Mouse (Mus musculus) intestine, embryonic 16.5 days (tissue): ENCODE data around the gene Ttc23. TPM values are rescaled to one million over a fixed set of nuclear protein-coding genes. Genes with fewer than 3 reads are reported as not detected.

Experiments
- ATAC-seq: fragments of 200-750 bp; cut with Nextera tagmentation; 2 replicates; pipeline ENCODE4 v1.8.0; 2017; ENCODE audit warnings: moderate TSS enrichment, moderate library complexity
- H3K27ac ChIP-seq: fragments of 300-500 bp; sonication (generic); 2 replicates; pipeline ENCODE4 v1.5.1; 2014; ENCODE audit warnings: mild to moderate bottlenecking, low read length
- H3K27me3 ChIP-seq: fragments of 300-500 bp; sonication (generic); replicated peaks from 2 replicates; pipeline ENCODE4 v1.6.1; 2014; ENCODE audit warnings: low read length, control low read depth, mixed read lengths; ENCODE audit not compliant: control insufficient read depth, insufficient read depth
- H3K36me3 ChIP-seq: fragments of 300-500 bp; sonication (generic); 2 replicates; pipeline ENCODE4 v1.6.1; 2014; ENCODE audit warnings: low read length, control low read depth; ENCODE audit not compliant: control insufficient read depth, insufficient read depth
- H3K4me1 ChIP-seq: fragments of 300-500 bp; sonication (generic); 2 replicates; pipeline ENCODE4 v1.6.1; 2014; ENCODE audit warnings: low read length, control low read depth, mixed read lengths; ENCODE audit not compliant: control insufficient read depth, insufficient read depth
- H3K4me2 ChIP-seq: fragments of 300-500 bp; sonication (generic); 2 replicates; pipeline ENCODE4 v1.6.1; 2014; ENCODE audit warnings: low read depth, low read length, control low read depth
- H3K4me3 ChIP-seq: fragments of 300-500 bp; sonication (generic); 2 replicates; pipeline ENCODE4 v1.5.1; 2014; ENCODE audit warnings: mild to moderate bottlenecking, low read length
- H3K9ac ChIP-seq: fragments of 300-500 bp; sonication (generic); 2 replicates; pipeline ENCODE4 v1.6.1; 2014; ENCODE audit warnings: low read depth, low read length
- H3K9me3 ChIP-seq: fragments of 300-500 bp; sonication (generic); 2 replicates; pipeline ENCODE4 v1.6.1; 2016; ENCODE audit warnings: low read length, control low read depth; ENCODE audit not compliant: control insufficient read depth
- WGBS: fragments of 180-500 bp; shearing (Covaris S2); extraction: QIAGEN DNeasy Blood & Tissue Kit; methylation state at CpG from one replicate; pipeline ENCODE4 v1.1.7; 2014; 5-methylcytosine and 5-hydroxymethylcytosine counted together
- polyA plus RNA-seq: library from polyadenylated mRNA; unstranded; fragments of >200 nt; fragmentation: Nextera tagmentation; extraction: Ambion mirVana; gene quantifications from 2 replicates; pipeline ENCODE4 v1.2.1, GENCODE M21; 2015

The Ttc23 gene
- polyA plus RNA-seq, 1 experiment from 2014 or later: 18.2 TPM

DNA sequence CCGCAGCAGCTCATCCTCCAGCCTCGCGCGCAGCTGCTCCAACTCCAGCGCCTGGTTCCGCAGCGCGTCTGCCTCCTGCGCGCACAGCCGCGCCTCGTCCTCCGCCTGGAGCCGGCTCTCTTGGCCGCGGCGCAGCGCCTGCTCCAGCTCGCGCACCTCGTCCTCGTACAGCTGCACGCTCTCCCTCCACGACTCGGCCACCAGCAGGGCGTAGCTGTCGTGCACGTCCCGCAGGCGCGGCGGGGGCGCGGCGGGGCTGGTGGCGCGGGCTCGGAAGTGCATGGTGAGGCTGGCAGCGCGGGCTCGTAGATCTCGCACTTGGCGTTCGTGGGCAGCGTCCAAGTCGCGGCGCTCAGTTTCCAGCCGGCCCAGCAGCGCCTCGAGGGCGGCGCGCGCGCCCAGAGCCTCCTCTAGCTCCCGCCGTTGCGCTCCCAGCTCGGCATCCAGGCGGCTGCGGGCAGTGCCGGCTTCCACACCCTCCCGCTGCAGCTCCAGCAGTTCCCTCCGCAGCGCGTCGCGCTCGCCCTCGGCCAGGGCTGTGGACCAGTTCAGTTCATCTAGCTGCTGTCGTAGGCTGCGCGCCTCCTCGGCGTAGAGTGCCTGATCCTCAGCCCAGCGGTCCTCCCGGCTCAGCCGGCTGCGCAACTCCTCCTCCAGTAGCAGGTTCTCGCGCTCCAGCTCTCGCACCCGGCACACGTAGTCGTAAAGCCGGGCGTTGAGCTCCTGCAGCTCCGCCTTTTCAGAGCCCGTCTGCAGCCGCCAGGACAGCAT, 111.8 kb downstream of the Ttc23 start:
- Histone ChIP-seq H3K27ac (peak overlapping the region; percentile 57), H3K4me2 (peak overlapping the region; percentile 100), H3K36me3 (no peaks in the 10 kb centered on the region), H3K4me1 (peaks cover 10% of the 10 kb centered on the region), H3K9me3 (no peaks in the 10 kb centered on the region), H3K9ac (peak overlapping the region; percentile 67), H3K4me3 (peak overlapping the region; percentile 64), H3K27me3 (peaks cover 11% of the 10 kb centered on the region)
- ATAC-seq: peak; percentile 85
- under 1% methylated on average over 92 of the region's 92 CpGs for WGBS

GRCm38 (mm10) chr7:67759629-67759995, 112.4 kb downstream of the Ttc23 start, which contains the start of gene Synm:
TSS of gene Synm (minus strand) at chr7:67759742.
- WGBS: under 1% methylated on average over 37 of the region's 37 CpGs
- peaks cover 11% of the 10 kb centered on the region for H3K27me3 ChIP-seq
- H3K9me3 ChIP-seq: no peaks in the 10 kb centered on the region
- peak within 1 kb of the TSS; percentile 67 for H3K9ac ChIP-seq
- peak; percentile 93 for ATAC-seq
- peaks cover 10% of the 10 kb centered on the region for H3K4me1 ChIP-seq
- H3K4me3 ChIP-seq: peak within 1 kb of the TSS; percentile 64
- peak within 1 kb of the TSS; percentile 100 for H3K4me2 ChIP-seq
- peak within 1 kb of the TSS; percentile 57 for H3K27ac ChIP-seq
- H3K36me3 ChIP-seq: no peaks in the 10 kb centered on the region

DNA sequence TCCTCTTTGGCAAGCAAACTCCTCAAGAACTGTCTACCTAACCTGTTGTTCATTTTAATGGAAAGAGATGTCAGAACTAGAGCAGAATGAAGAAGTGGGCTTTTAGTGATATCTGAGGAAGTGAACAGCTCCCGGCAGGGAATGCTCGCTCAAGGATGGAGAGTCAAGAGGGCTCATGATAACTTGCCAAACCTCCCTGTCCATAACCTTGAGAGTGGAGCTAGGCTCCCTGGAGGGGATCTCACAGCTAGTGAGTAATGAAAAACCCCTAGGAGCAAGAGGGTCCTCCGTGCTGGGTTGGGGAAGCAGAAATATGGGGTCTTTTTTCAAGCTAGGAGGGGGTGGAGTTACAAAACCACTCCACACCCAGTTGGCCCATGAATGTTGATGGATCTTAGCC, 116.4 kb downstream of the Ttc23 start:
- H3K9ac ChIP-seq: no peak overlapping the region
- no peak overlapping the region for H3K4me3 ChIP-seq
- H3K36me3 ChIP-seq: no peaks in the 10 kb centered on the region
- H3K27ac ChIP-seq: no peak overlapping the region
- H3K4me1 ChIP-seq: peaks cover 7% of the 10 kb centered on the region
- no peaks in the 10 kb centered on the region for H3K9me3 ChIP-seq
- no peak for ATAC-seq
- 63% methylated on average over 3 of the region's 3 CpGs for WGBS
- no peak overlapping the region for H3K4me2 ChIP-seq
- peaks cover 8% of the 10 kb centered on the region for H3K27me3 ChIP-seq

DNA sequence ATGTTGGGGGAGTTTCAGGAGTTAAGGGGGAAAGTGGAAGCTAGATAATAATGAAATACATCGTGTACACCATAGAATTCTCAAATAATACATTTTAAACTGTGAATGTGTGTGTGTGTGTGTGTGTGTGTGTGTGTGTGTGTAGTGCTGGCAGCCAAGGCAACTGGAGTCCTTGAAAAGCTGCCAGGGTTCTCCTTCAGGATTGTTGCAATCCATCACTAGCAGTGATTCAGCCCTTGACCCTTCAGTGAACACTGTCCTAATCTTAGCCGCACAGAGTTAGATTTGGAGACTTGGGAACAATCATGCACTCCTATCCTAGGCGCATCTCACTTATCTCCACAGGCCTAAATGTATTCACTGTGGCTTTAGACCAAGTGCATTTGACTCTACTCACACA, 120.9 kb downstream of the Ttc23 start:
- Histone ChIP-seq H3K4me1 (no peaks in the 10 kb centered on the region), H3K27me3 (no peaks in the 10 kb centered on the region), H3K36me3 (no peaks in the 10 kb centered on the region), H3K4me2 (no peak overlapping the region), H3K27ac (no peak overlapping the region), H3K9ac (no peak overlapping the region), H3K9me3 (no peaks in the 10 kb centered on the region), H3K4me3 (no peak overlapping the region)
- no peak for ATAC-seq
- WGBS: 70% methylated on average over 3 of the region's 3 CpGs

DNA sequence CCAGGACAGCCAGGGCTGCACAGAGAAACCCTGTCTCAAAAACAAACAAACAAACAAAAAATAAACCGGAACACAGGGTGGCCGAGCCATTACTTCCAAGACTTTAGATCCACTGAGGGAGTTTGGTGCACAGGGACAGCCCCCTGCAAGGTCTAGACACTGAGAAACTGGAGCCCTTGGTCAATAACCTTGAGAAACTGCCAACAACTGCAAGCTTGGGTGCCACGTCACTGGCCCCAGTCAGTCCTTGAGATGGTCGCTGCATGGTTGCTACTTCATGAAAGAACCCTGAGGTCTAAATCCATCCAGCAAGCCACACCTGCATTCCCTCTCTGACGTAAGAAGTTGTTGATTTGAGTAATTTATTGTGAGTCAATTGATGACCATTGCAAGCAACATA, 122.3 kb downstream of the Ttc23 start:
- no peak overlapping the region for H3K9ac ChIP-seq
- no peaks in the 10 kb centered on the region for H3K27me3 ChIP-seq
- WGBS: 88% methylated on average over 5 of the region's 5 CpGs
- no peaks in the 10 kb centered on the region for H3K4me1 ChIP-seq
- H3K4me2 ChIP-seq: no peak overlapping the region
- no peak overlapping the region for H3K27ac ChIP-seq
- no peaks in the 10 kb centered on the region for H3K9me3 ChIP-seq
- no peak for ATAC-seq
- no peak overlapping the region for H3K4me3 ChIP-seq
- H3K36me3 ChIP-seq: no peaks in the 10 kb centered on the region

- H3K27ac ChIP-seq: no peak overlapping the region
- no peak overlapping the region for H3K9ac ChIP-seq
- no peaks in the 10 kb centered on the region for H3K9me3 ChIP-seq
- H3K36me3 ChIP-seq: no peaks in the 10 kb centered on the region
- no peak overlapping the region for H3K4me3 ChIP-seq
- no peaks in the 10 kb centered on the region for H3K27me3 ChIP-seq
- no peak for ATAC-seq
- H3K4me2 ChIP-seq: no peak overlapping the region
- H3K4me1 ChIP-seq: peaks cover 5% of the 10 kb centered on the region; the same call in 1 of the 2 replicates
- 85% methylated on average over 9 of the region's 9 CpGs for WGBS
Measured at GRCm38 (mm10) chr7:67772231-67772630, 125.0 kb downstream of the Ttc23 start.

DNA sequence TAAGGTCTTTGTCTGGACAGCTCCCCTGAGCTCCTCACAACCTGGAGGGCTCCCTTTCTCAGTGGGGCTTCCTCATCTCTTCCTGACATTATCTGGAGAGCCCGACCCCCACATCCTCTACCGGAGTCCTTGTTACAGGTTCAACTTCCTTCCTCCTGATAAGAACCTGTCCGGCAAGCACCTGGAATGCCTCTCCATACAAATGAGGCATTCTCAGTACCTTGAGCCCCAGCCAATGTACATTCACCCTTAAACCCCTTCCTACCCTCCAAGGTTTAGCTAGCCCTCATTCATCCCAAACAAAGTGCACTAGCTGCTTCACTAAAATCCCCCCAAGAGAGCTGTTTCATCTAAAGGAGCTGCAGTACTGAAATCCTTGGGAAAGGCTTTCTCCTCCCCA, 128.4 kb downstream of the Ttc23 start:
- H3K4me2 ChIP-seq: no peak overlapping the region
- H3K36me3 ChIP-seq: no peaks in the 10 kb centered on the region
- H3K27ac ChIP-seq: no peak overlapping the region
- 53% methylated on average over 3 of the region's 3 CpGs for WGBS
- no peaks in the 10 kb centered on the region for H3K27me3 ChIP-seq
- no peak for ATAC-seq
- peaks cover 5% of the 10 kb centered on the region; the same call in 1 of the 2 replicates for H3K4me1 ChIP-seq
- no peaks in the 10 kb centered on the region for H3K9me3 ChIP-seq
- no peak overlapping the region for H3K9ac ChIP-seq
- H3K4me3 ChIP-seq: no peak overlapping the region

GRCm38 (mm10) chr7:67776636-67777305, 129.6 kb downstream of the Ttc23 start:
- no peaks in the 10 kb centered on the region for H3K36me3 ChIP-seq
- H3K27ac ChIP-seq: no peak overlapping the region
- H3K4me2 ChIP-seq: 0 out of 2 replicates have a peak overlapping the region, but pooled peaks have one; percentile 6
- no peak overlapping the region for H3K4me3 ChIP-seq
- 54% methylated on average over 12 of the region's 12 CpGs for WGBS
- H3K9ac ChIP-seq: no peak overlapping the region
- H3K4me1 ChIP-seq: peaks cover 5% of the 10 kb centered on the region; the same call in 1 of the 2 replicates
- H3K9me3 ChIP-seq: no peaks in the 10 kb centered on the region
- no peak for ATAC-seq
- no peaks in the 10 kb centered on the region for H3K27me3 ChIP-seq

- 58% methylated on average over 2 of the region's 2 CpGs for WGBS
- Histone ChIP-seq H3K9me3 (no peaks in the 10 kb centered on the region), H3K36me3 (no peaks in the 10 kb centered on the region), H3K4me2 (no peak overlapping the region), H3K27me3 (no peaks in the 10 kb centered on the region), H3K4me3 (no peak overlapping the region), H3K4me1 (no peaks in the 10 kb centered on the region), H3K27ac (no peak overlapping the region), H3K9ac (no peak overlapping the region)
- ATAC-seq: no peak
Measured at GRCm38 (mm10) chr7:67787861-67788260, 140.7 kb downstream of the Ttc23 start.
